Mouse (Mus musculus) megakaryocyte, embryonic 14.5 days (primary cell): ENCODE measurements around the gene Ccr6.

Experiments used
- FLI1 ChIP-seq: IDR thresholded peaks from 2 replicates; pipeline ENCODE4 v1.6.1; 2012; ENCODE audit warnings: low read length, inconsistent platforms, mixed read lengths
- GATA1 ChIP-seq: IDR thresholded peaks from 3 replicates; pipeline ENCODE4 v1.6.1; 2012; ENCODE audit warnings: mixed read lengths, low read length, inconsistent platforms, borderline replicate concordance

DNA sequence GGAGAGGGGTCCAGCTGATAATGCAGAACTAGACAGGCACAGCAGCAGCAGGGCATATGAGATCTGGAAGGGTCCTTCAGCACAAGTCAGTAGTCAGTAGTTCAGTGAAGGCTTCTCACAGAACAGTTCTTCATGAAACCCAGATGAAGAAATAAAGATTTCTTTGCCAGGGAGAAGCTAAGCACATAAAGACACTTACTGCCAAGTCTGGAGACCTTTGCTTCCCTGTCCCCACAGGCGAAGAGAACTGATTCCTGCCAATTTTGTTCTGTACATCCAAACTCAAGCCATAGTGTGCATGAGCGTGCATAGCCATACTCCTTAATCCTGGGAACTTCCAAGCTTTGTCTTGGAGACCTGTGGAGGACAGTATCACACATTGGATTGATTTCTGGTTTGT lies 62.4 kb downstream of the Ccr6 start:
- TF ChIP-seq GATA1, result no peak
- no peak for TF ChIP-seq FLI1
